Mouse (Mus musculus) cortical plate, adult 2 months (tissue): ENCODE results near the gene Agrn.

Experiments
- CTCF ChIP-seq: fragments of 200-500 bp; IDR thresholded peaks from 2 replicates; pipeline ENCODE4 v1.5.1; 2011; ENCODE audit warnings: mild to moderate bottlenecking, control low read depth, low read length; ENCODE audit not compliant: insufficient read depth; ENCODE audit errors: extremely low read depth
- POLR2A ChIP-seq: fragments of 200-500 bp; IDR thresholded peaks from 2 replicates; pipeline ENCODE4 v1.6.1; 2011; ENCODE audit warnings: mild to moderate bottlenecking, low read length, control low read depth; ENCODE audit not compliant: insufficient read depth; ENCODE audit errors: extremely low read depth

DNA sequence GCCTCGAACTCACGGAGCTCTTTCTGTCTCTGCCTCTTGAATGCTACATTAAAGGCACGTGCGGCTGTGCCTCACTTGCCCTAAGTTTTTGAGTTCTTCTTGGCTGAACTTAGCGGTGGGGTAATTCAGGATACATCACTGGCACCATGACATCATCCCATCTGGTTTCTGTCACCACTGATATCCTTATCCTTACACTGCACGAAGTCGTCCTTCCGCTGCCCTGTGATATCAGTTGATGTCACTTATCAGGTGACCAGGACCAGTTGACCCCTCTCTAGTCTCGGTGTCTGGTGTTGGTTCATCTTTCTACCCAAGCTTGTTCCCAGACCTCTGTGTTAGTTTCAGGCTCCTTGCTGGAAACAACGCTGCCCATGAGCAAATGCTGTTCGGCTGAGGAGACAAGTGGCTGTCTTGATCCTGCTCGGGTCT is 5.2 kb upstream of the Agrn start:
- TF ChIP-seq POLR2A (no peak), CTCF (no peak)
